Mouse (Mus musculus) forebrain, postnatal 0 days (tissue): Measurements from ENCODE around the gene Zkscan1. TPM values are rescaled to one million over a fixed set of nuclear protein-coding genes. Genes with fewer than 3 reads are reported as not detected.

Experiments used
- ATAC-seq: fragments of 200-750 bp; cut with Nextera tagmentation; 2 replicates; pipeline ENCODE4 v1.8.0; 2017; ENCODE audit warnings: mild to moderate bottlenecking, moderate library complexity
- DNase-seq: peaks from one replicate; pipeline ENCODE4 v3.0.0-alpha.2; 2015
- H3K27ac ChIP-seq: fragments of 300-500 bp; sonication (generic); 2 replicates; pipeline ENCODE4 v1.5.1; 2014; ENCODE audit warnings: low read depth, mild to moderate bottlenecking, antibody characterized with exemption, low read length, moderate library complexity, mixed read lengths
- H3K27me3 ChIP-seq: fragments of 300-500 bp; sonication (generic); 2 replicates; pipeline ENCODE4 v1.6.1; 2014; ENCODE audit warnings: mild to moderate bottlenecking, low read length, mixed read lengths; ENCODE audit not compliant: insufficient read depth
- H3K36me3 ChIP-seq: fragments of 300-500 bp; sonication (generic); 2 replicates; pipeline ENCODE4 v1.6.1; 2014; ENCODE audit warnings: mild to moderate bottlenecking, moderate library complexity; ENCODE audit not compliant: insufficient read depth
- H3K4me1 ChIP-seq: fragments of 300-500 bp; sonication (generic); 2 replicates; pipeline ENCODE4 v1.6.1; 2014; ENCODE audit warnings: antibody characterized with exemption; ENCODE audit not compliant: insufficient read depth
- H3K4me2 ChIP-seq: fragments of 300-500 bp; sonication (generic); 2 replicates; pipeline ENCODE4 v1.6.1; 2014; ENCODE audit warnings: low read depth, mild to moderate bottlenecking, moderate library complexity
- H3K4me3 ChIP-seq: fragments of 300-500 bp; sonication (generic); 2 replicates; pipeline ENCODE4 v1.5.1; 2014; ENCODE audit warnings: low read depth, low read length, mixed read lengths
- H3K9ac ChIP-seq: fragments of 300-500 bp; sonication (generic); 2 replicates; pipeline ENCODE4 v1.6.1; 2014; ENCODE audit warnings: mild to moderate bottlenecking
- H3K9me3 ChIP-seq: fragments of 300-500 bp; sonication (generic); 2 replicates; pipeline ENCODE4 v1.6.1; 2016; ENCODE audit warnings: low read length
- CTCF ChIP-seq: sonication (generic); IDR thresholded peaks from 2 replicates; pipeline ENCODE4 v1.5.1; 2016; ENCODE audit warnings: antibody characterized with exemption, control low read depth, low read depth
- WGBS: fragments of 180-500 bp; shearing (Covaris S2); extraction: QIAGEN DNeasy Blood & Tissue Kit; methylation state at CpG from one replicate; pipeline ENCODE4 v1.1.7; 2014; 5-methylcytosine and 5-hydroxymethylcytosine counted together
- polyA plus RNA-seq: library from polyadenylated mRNA; unstranded; fragments of >200 nt; fragmentation: Nextera tagmentation; extraction: Ambion mirVana; gene quantifications from 2 replicates; pipeline ENCODE4 v1.2.1, GENCODE M21; 2015
- total RNA-seq: library from RNA; depleted of rRNA; stranded (reverse); fragments of >200 nt; gene quantifications from 2 replicates; pipeline ENCODE4 v1.2.3, GENCODE M21; 2014

Gene Zkscan1
- total and polyA plus RNA-seq, 2 experiments from 2014 or later: 11.2 to 59.6 TPM

DNA sequence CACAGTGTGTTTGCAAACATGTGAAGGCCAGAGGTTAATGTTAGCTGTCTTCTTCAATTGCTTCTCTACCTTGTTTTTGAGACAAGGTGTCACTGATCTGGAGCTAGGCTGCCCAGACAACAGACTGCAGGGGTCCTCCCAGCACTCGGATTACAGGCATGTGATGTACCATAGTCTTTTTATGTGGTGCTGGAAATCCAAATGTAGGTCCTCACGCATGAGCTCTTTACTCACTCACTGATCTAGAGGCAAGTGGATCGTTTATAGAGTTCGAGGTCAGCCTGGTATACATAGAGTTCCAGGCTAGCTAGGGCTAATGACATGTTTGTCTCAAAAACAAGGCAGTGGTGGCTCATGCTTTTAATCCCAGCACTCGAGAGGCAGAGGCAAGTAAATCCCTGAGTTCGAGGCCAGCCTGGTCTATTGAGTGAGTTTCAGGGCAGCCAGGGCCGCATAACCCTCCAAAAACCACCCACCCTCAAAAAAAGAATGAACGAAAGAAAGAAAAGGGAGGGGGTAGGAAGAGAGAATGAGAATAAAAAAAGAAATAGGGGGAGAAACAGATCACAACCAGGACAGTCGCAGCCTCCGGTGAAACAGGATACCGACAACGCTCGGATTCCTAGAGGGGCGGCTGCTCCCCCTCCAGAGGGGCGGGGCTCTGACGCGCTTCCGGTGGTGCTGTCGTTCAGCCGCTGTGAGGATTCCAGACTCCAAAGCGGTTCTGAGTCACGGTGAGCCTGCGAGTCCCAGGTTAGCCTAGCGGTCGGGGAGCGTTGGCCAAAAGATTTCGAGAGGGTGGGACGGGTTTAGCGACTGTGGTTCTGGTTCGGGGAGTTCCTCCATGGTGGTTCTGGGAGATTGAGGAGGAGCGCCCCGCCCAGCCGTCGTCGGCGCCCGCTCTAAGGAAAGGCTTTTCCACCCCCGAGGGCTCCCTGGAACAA lies 31.6 kb downstream of the Zkscan1 start, which contains the start of gene Zscan21:
Gene Zscan21, plus strand, starts transcription at position 649 of the 944 bp plus-strand sequence.
- 6% methylated on average over 38 of the region's 38 CpGs for WGBS
- Histone ChIP-seq H3K9me3 (no peaks in the 10 kb centered on the region), H3K4me2 (peak within 1 kb of the TSS; percentile 57), H3K36me3 (peaks cover 7% of the 10 kb centered on the region; the same call in 1 of the 2 replicates), H3K27ac (peak within 1 kb of the TSS; percentile 93), H3K4me3 (peak within 1 kb of the TSS; percentile 71), H3K4me1 (peaks cover 11% of the 10 kb centered on the region), H3K27me3 (no peaks in the 10 kb centered on the region), H3K9ac (peak within 1 kb of the TSS; percentile 72)
- DNase-seq: peak; percentile 95
- TF ChIP-seq CTCF: peak; percentile 43; the same call in 1 of the 2 replicates
- peak; percentile 99 for ATAC-seq

- TF ChIP-seq CTCF: no peak
- WGBS: 6% methylated on average over 16 of the region's 16 CpGs
- Histone ChIP-seq H3K27me3 (no peaks in the 10 kb centered on the region), H3K4me2 (peak overlapping the region; percentile 57), H3K9me3 (no peaks in the 10 kb centered on the region), H3K9ac (peak overlapping the region; percentile 72), H3K36me3 (peaks cover 7% of the 10 kb centered on the region; the same call in 1 of the 2 replicates), H3K4me3 (peak overlapping the region; percentile 71), H3K27ac (peak overlapping the region; percentile 93), H3K4me1 (peaks cover 11% of the 10 kb centered on the region)
- peak; percentile 22 for DNase-seq
- ATAC-seq: peak; percentile 28; the same call in 1 of the 2 replicates
Measured at GRCm38 (mm10) chr5:138117199-138118015, 32.5 kb downstream of the Zkscan1 start.

GRCm38 (mm10) chr5:138118041-138118440 lies 33.2 kb downstream of the Zkscan1 start:
- H3K4me3 ChIP-seq: peak overlapping the region; percentile 71
- H3K27ac ChIP-seq: no peak overlapping the region
- H3K36me3 ChIP-seq: peaks cover 9% of the 10 kb centered on the region; the same call in 1 of the 2 replicates
- no peaks in the 10 kb centered on the region for H3K27me3 ChIP-seq
- peak overlapping the region; percentile 72; the same call in 1 of the 2 replicates for H3K9ac ChIP-seq
- 66% methylated on average over 3 of the region's 3 CpGs for WGBS
- peak overlapping the region; percentile 57 for H3K4me2 ChIP-seq
- DNase-seq (no peak), ATAC-seq (no peak)
- peaks cover 11% of the 10 kb centered on the region for H3K4me1 ChIP-seq
- no peak; the same call in 1 of the 2 replicates for TF ChIP-seq CTCF
- no peaks in the 10 kb centered on the region for H3K9me3 ChIP-seq

- Histone ChIP-seq H3K4me3 (no peak overlapping the region), H3K36me3 (peaks cover 75% of the 10 kb centered on the region), H3K4me1 (no peaks in the 10 kb centered on the region), H3K9ac (no peak overlapping the region), H3K27ac (no peak overlapping the region), H3K9me3 (no peaks in the 10 kb centered on the region), H3K27me3 (no peaks in the 10 kb centered on the region), H3K4me2 (no peak overlapping the region)
- 92% methylated on average over 5 of the region's 5 CpGs for WGBS
- TF ChIP-seq CTCF: no peak
- DNase-seq: no peak
- ATAC-seq: no peak
Measured at GRCm38 (mm10) chr5:138132425-138133064, 47.7 kb downstream of the Zkscan1 start.

GRCm38 (mm10) chr5:138137257-138137656 lies 52.4 kb downstream of the Zkscan1 start:
- no peak for TF ChIP-seq CTCF
- ATAC-seq (no peak), DNase-seq (no peak)
- Histone ChIP-seq H3K9me3 (no peaks in the 10 kb centered on the region), H3K27ac (no peak overlapping the region), H3K27me3 (no peaks in the 10 kb centered on the region), H3K4me3 (no peak overlapping the region), H3K36me3 (peaks cover 41% of the 10 kb centered on the region), H3K9ac (no peak overlapping the region), H3K4me1 (no peaks in the 10 kb centered on the region), H3K4me2 (no peak overlapping the region)
- WGBS: 88% methylated on average over 4 of the region's 4 CpGs

DNA sequence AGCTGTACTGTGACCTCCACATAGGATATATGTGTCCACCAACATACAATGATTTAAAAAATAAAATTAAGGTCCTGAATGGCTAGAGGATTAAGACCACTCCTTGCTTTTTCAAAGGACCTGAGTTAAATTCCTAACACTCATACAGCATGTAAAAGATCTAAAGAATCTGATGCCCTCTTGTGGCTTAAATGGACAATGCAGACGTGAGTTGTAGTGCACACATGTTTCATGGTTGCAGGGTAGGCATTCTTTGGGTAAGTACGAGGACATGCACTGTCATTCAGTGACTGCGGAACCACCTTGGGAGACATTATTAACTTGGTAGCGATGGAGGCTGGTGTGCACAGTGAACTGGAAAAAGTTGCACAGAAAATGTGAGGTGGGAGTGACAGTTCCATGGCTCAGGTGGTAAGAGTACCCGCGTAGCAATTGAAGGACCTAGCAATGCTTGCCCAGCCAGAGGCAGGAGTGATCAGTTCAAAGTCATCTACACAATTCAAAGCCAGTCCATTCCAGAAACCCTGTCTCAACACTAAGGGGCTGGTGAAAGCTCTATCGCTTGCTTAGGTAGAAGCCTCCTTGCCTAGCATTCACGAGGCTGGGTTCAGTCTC lies 53.2 kb downstream of the Zkscan1 start:
- ATAC-seq (peak; percentile 58), DNase-seq (peak; percentile 67)
- Histone ChIP-seq H3K4me3 (no peak overlapping the region), H3K4me2 (no peak overlapping the region), H3K27ac (no peak overlapping the region), H3K27me3 (no peaks in the 10 kb centered on the region), H3K9me3 (no peaks in the 10 kb centered on the region), H3K9ac (no peak overlapping the region), H3K36me3 (peaks cover 34% of the 10 kb centered on the region), H3K4me1 (no peaks in the 10 kb centered on the region)
- WGBS: 66% methylated on average over 8 of the region's 8 CpGs
- peak; percentile 78 for TF ChIP-seq CTCF
